Mouse (Mus musculus) heart, embryonic 15.5 days (tissue): ENCODE results near the gene Bin2. TPM values are rescaled to one million over a fixed set of nuclear protein-coding genes. Genes with fewer than 3 reads are reported as not detected.

Experiments used
- ATAC-seq: fragments of 200-750 bp; cut with Nextera tagmentation; replicated peaks from 2 replicates; pipeline ENCODE4 v1.8.0; 2017; ENCODE audit warnings: low read depth, moderate TSS enrichment; ENCODE audit not compliant: insufficient number of reproducible peaks, insufficient read depth, low FRiP score
- H3K27ac ChIP-seq: fragments of 300-500 bp; sonication (generic); 2 replicates; pipeline ENCODE4 v1.5.1; 2015; ENCODE audit warnings: mild to moderate bottlenecking, inconsistent platforms
- H3K27me3 ChIP-seq: fragments of 300-500 bp; sonication (generic); 2 replicates; pipeline ENCODE4 v1.6.1; 2015; ENCODE audit warnings: inconsistent platforms
- H3K36me3 ChIP-seq: fragments of 300-500 bp; sonication (generic); 2 replicates; pipeline ENCODE4 v1.6.1; 2015; ENCODE audit warnings: mild to moderate bottlenecking, inconsistent platforms
- H3K4me1 ChIP-seq: fragments of 300-500 bp; sonication (generic); replicated peaks from 2 replicates; pipeline ENCODE4 v1.6.1; 2015; ENCODE audit warnings: inconsistent platforms
- H3K4me2 ChIP-seq: fragments of 300-500 bp; sonication (generic); 2 replicates; pipeline ENCODE4 v1.6.1; 2015; ENCODE audit warnings: inconsistent platforms, mild to moderate bottlenecking, moderate library complexity
- H3K4me3 ChIP-seq: fragments of 300-500 bp; sonication (generic); 2 replicates; pipeline ENCODE4 v1.5.1; 2015; ENCODE audit warnings: mild to moderate bottlenecking, inconsistent platforms
- H3K9ac ChIP-seq: fragments of 300-500 bp; sonication (generic); 2 replicates; pipeline ENCODE4 v1.6.1; 2015; ENCODE audit warnings: mild to moderate bottlenecking, inconsistent platforms
- H3K9me3 ChIP-seq: fragments of 300-500 bp; sonication (generic); replicated peaks from 2 replicates; pipeline ENCODE4 v1.6.1; 2016; ENCODE audit warnings: inconsistent platforms
- WGBS: fragments of 180-500 bp; shearing (Covaris S2); methylation state at CpG from one replicate; pipeline ENCODE4 v1.1.7; 2015; ENCODE audit warnings: mixed read lengths; 5-methylcytosine and 5-hydroxymethylcytosine counted together
- polyA plus RNA-seq: library from polyadenylated mRNA; unstranded; fragments of >200 nt; fragmentation: Nextera tagmentation; extraction: Ambion mirVana; gene quantifications from 2 replicates; pipeline ENCODE4 v1.2.1, GENCODE M21; 2015

Bin2 gene
- polyA plus RNA-seq: 2.6 and 9.4 TPM in 2 replicates

DNA sequence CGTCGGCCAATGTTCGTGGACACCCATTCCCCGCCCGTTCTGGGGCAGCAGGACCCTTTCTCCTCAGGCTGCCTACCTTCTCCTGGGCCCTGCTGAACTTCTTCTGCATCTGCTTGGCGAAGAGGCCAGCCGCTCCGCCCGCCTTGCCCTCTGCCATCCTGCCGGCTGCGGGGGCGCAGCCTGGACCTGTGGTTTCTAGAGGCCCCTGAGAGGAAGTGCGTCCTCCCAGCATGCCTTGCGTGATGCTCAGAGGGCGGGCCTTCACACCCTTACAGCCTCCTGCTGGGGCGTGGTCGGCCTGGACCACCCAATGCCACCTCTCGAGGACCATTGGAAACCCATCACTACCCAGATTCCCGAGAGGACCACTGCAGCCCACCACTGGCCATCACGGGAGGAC is at the start of gene Bin2:
Gene Bin2 (minus strand): TSS at position 217 of the 400 bp plus-strand sequence.
- Histone ChIP-seq H3K9me3 (no peaks in the 10 kb centered on the region), H3K36me3 (no peaks in the 10 kb centered on the region), H3K27me3 (no peaks in the 10 kb centered on the region), H3K9ac (no peak within 1 kb of the TSS), H3K4me3 (peak within 1 kb of the TSS; percentile 22; the same call in 1 of the 2 replicates), H3K27ac (no peak within 1 kb of the TSS), H3K4me1 (peaks cover 24% of the 10 kb centered on the region), H3K4me2 (no peak within 1 kb of the TSS; the same call in 1 of the 2 replicates)
- 77% methylated on average over 20 of the region's 20 CpGs for WGBS
- no peak for ATAC-seq

DNA sequence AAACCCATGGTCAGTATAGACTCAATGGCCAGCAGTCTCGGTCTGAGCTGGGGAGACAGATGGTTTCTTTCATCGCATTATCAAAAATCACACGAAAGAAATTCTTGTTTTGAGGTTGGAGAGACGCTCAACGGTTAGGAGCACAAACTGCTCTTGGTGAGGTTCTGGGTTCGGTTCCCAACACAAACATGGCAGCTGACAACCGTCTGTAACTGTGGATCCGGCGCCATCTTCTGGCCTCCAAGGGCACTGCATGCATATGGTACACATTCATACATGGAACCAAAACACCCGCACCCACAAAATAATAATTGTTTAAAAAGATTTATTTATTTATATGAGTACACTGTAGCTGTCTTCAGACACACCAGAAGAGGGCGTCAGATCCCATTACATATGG is 49.2 kb upstream of the Bin2 start:
- Histone ChIP-seq H3K9ac (no peak overlapping the region), H3K36me3 (no peaks in the 10 kb centered on the region), H3K27me3 (0 out of 2 replicates have a peak, but pooled peaks cover 3% of the 10 kb centered on the region), H3K27ac (no peak overlapping the region), H3K4me1 (no peaks in the 10 kb centered on the region), H3K4me3 (no peak overlapping the region), H3K4me2 (no peak overlapping the region), H3K9me3 (no peaks in the 10 kb centered on the region)
- ATAC-seq: no peak
- WGBS: 80% methylated on average over 11 of the region's 11 CpGs

DNA sequence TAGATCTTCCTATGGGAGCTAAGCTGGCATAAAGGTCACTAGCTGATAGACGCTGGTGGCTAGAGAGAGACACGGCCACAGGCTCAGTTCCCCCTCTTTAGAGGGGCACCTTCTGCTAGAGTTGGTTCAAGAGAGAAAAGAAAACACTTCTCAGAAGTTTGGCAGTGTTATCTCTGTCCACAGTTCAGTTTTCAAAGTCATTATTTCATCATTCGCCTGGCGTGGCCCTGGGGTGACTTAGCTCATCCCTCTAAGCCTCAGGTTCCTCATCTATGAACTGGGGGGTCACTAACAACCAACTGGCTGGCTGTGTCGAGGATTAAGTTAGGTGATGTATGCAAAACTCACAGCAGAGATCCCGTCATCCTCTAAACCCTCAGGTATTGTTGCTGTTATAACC is 48.6 kb upstream of the Bin2 start:
- Histone ChIP-seq H3K4me1 (no peaks in the 10 kb centered on the region), H3K27ac (no peak overlapping the region), H3K27me3 (0 out of 2 replicates have a peak, but pooled peaks cover 3% of the 10 kb centered on the region), H3K9me3 (no peaks in the 10 kb centered on the region), H3K9ac (no peak overlapping the region), H3K36me3 (no peaks in the 10 kb centered on the region), H3K4me2 (no peak overlapping the region), H3K4me3 (no peak overlapping the region)
- ATAC-seq: no peak
- 66% methylated on average over 6 of the region's 6 CpGs for WGBS

DNA sequence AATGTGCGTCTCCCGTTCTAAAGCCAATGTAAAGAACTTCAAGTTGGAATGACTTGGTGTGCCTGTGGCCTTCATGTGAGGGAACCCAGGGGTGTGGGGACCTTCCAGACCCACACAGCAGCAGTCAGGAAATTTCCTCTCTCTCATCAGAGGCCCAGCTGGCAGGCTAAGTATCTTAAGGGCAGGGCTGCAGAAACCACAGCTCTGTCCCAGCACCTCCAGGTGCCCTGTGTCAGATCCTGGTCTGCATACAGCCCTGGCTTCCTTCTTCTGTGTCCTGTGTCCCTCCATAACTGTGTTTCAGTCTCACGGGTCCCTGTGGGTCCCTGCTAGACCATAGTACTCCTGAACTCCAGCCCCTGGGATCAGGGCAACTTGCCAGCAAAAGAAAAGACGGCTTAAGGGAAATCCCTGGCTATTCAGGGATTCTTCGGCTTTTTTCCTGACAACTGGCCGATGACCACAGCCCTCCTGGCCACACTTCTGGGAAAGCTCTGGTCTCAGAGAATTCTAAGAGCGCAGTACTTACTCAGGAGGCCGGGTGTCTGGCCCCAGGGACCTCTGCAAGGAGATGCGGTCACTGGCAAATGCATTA is 46.1 kb upstream of the Bin2 start:
- WGBS: 53% methylated on average over 9 of the region's 9 CpGs
- no peaks in the 10 kb centered on the region for H3K36me3 ChIP-seq
- no peak overlapping the region for H3K27ac ChIP-seq
- H3K9me3 ChIP-seq: no peaks in the 10 kb centered on the region
- no peak overlapping the region for H3K4me2 ChIP-seq
- no peak for ATAC-seq
- no peak overlapping the region for H3K9ac ChIP-seq
- H3K4me3 ChIP-seq: no peak overlapping the region
- H3K4me1 ChIP-seq: no peaks in the 10 kb centered on the region
- no peaks in the 10 kb centered on the region for H3K27me3 ChIP-seq

DNA sequence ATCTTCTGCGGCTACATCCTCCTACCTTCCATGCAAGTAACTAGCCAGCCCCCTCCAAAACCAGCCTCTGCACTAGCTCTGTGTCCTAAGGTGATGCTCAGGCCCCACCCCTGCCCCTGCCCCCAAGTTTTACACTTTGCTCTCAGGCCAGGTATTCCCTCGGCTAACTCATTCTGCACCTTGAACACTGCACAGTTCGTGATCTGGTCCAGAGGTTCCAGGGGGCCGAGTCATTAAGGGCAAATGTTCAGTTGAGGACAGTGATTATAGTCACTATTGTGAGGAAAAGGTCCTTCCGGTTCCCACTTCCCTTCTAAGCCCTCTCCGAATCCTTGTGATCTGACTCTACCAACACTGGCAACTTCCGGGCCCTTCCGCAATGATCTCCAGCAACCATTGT is 45.1 kb upstream of the Bin2 start:
- Histone ChIP-seq H3K9ac (no peak overlapping the region), H3K27me3 (no peaks in the 10 kb centered on the region), H3K4me3 (no peak overlapping the region), H3K36me3 (no peaks in the 10 kb centered on the region), H3K9me3 (no peaks in the 10 kb centered on the region), H3K27ac (no peak overlapping the region), H3K4me1 (no peaks in the 10 kb centered on the region), H3K4me2 (no peak overlapping the region)
- WGBS: 78% methylated on average over 8 of the region's 8 CpGs
- no peak for ATAC-seq

DNA sequence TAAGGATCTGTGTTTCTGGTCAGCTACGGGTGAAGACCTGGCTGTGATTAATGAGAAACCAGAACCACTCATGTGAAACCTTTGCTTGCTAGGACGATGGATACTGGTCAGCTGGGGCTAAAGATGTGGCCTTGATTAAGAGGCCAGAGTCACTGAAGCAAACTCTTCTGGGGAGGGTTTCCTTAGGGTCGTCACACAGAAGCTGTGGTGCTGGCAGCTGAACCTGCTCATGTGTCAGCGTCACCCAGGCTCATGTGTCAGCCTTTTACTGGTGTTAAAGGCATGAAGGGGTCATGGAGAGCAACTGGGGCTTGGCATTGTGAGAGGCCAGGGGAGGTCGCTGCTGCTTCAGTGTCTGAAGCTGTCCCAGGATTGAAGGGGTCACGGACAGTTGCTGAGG is 41.5 kb upstream of the Bin2 start:
- Histone ChIP-seq H3K27ac (no peak overlapping the region), H3K9me3 (no peaks in the 10 kb centered on the region), H3K4me3 (no peak overlapping the region), H3K36me3 (no peaks in the 10 kb centered on the region), H3K27me3 (no peaks in the 10 kb centered on the region), H3K4me1 (no peaks in the 10 kb centered on the region), H3K4me2 (no peak overlapping the region), H3K9ac (no peak overlapping the region)
- no peak for ATAC-seq
- 74% methylated on average over 6 of the region's 6 CpGs for WGBS

DNA sequence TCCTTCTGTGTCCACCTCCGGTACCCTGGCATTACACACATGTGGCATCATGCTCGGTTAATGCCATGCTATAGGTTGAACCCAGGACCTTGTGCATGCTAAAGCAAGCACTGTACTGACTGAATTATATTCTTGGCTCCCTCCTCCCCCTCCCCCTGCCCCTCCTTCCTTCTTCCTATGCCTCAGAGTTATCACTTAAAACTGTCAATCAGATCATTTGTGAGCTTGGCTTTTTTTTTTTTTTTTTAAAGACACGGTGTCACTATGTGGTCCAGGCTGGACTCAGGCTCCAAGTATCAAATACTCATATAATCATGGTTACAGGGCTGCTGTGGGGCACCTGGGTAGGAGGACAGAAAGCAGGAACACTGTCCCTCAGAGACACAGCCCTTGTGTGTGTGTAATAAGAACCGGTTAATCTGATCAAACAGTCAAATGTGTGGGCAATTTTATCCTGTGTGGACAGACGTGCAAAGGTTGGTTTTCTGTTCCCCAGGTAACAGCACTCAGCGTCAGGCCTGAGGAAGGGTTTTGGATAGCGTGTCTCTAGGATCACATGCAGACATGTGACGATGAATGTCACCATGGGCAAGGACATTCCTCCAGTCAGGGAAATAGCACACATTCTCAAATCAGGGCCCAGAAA is 39.2 kb upstream of the Bin2 start:
- Histone ChIP-seq H3K4me2 (no peak overlapping the region), H3K9me3 (no peaks in the 10 kb centered on the region), H3K9ac (no peak overlapping the region), H3K36me3 (no peaks in the 10 kb centered on the region), H3K27me3 (peaks cover 16% of the 10 kb centered on the region), H3K27ac (no peak overlapping the region), H3K4me1 (peaks cover 8% of the 10 kb centered on the region), H3K4me3 (no peak overlapping the region)
- WGBS: 62% methylated on average over 8 of the region's 8 CpGs
- no peak for ATAC-seq

DNA sequence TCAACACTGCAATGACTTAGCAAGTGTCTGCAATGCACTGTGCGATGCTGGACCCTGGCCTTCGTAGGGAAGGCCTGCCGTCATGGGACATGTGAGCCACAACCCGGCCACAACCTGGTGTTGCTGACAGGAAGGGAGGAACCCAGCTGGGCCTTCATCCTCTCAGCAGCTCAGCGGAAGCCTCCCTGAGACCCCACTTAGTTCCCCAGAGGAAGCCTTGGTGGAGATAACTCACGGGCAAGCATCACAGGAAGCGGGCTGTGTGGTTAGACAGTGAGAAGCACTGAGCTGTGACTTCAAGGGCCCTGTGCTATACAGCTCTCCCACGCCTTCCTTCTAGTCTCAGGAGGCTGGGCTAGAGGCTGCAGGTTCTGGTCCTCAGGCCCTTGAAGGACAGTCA is 36.9 kb upstream of the Bin2 start:
- no peaks in the 10 kb centered on the region for H3K36me3 ChIP-seq
- H3K4me2 ChIP-seq: no peak overlapping the region
- no peaks in the 10 kb centered on the region for H3K9me3 ChIP-seq
- WGBS: 49% methylated on average over 8 of the region's 8 CpGs
- no peak overlapping the region for H3K4me3 ChIP-seq
- 0 out of 2 replicates have a peak, but pooled peaks have one; percentile 17 for ATAC-seq
- H3K9ac ChIP-seq: no peak overlapping the region
- peaks cover 8% of the 10 kb centered on the region for H3K4me1 ChIP-seq
- H3K27me3 ChIP-seq: peaks cover 29% of the 10 kb centered on the region
- H3K27ac ChIP-seq: no peak overlapping the region

DNA sequence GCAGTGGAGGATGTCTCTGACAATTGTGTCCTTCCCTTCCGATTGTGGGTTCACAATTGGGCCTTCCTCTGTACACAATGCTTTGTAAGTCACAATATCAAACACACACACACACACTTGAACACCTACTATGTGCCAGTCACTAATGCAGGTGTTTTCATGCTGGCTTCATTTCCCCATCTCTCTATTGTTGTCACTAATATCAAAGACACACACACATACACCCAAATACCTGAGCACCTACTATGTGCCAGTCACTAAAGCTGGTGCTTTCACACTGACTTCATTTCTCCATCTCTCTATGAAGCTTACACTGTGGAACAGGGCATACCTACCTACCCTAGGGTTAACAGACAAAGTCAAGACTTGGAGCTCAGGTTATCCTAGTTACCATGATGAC is 36.0 kb upstream of the Bin2 start:
- Histone ChIP-seq H3K4me3 (no peak overlapping the region), H3K9me3 (no peaks in the 10 kb centered on the region), H3K4me1 (peaks cover 8% of the 10 kb centered on the region), H3K4me2 (no peak overlapping the region), H3K27me3 (peaks cover 30% of the 10 kb centered on the region), H3K36me3 (no peaks in the 10 kb centered on the region), H3K9ac (no peak overlapping the region), H3K27ac (no peak overlapping the region)
- ATAC-seq: no peak
- 88% methylated on average over 1 of the region's 1 CpGs for WGBS

DNA sequence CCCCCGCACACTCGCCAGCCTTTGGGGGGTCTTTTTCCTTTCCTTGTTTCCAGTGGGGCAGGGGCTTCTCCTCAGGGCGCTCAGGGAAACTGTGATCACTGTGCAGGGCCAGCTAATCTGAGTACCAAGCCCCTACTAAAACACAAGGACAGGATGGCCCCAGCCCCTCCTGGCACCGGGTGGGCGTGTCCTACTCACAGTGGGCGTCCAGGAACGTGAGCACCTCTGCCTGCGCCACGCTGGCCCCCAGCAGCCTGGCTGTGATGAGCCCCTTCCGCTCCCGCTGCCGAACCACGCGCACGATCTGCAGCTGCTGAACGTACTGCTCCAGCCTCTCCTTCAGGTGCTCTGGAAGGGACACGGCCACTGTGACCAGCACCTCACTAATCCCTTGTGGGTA is 34.6 kb upstream of the Bin2 start:
- H3K4me3 ChIP-seq: peak overlapping the region; percentile 13; the same call in 1 of the 2 replicates
- peaks cover 8% of the 10 kb centered on the region for H3K4me1 ChIP-seq
- WGBS: 6% methylated on average over 17 of the region's 17 CpGs
- ATAC-seq: no peak
- H3K36me3 ChIP-seq: no peaks in the 10 kb centered on the region
- peak overlapping the region; percentile 36 for H3K4me2 ChIP-seq
- peaks cover 30% of the 10 kb centered on the region for H3K27me3 ChIP-seq
- H3K9ac ChIP-seq: no peak overlapping the region
- H3K9me3 ChIP-seq: no peaks in the 10 kb centered on the region
- no peak overlapping the region for H3K27ac ChIP-seq

DNA sequence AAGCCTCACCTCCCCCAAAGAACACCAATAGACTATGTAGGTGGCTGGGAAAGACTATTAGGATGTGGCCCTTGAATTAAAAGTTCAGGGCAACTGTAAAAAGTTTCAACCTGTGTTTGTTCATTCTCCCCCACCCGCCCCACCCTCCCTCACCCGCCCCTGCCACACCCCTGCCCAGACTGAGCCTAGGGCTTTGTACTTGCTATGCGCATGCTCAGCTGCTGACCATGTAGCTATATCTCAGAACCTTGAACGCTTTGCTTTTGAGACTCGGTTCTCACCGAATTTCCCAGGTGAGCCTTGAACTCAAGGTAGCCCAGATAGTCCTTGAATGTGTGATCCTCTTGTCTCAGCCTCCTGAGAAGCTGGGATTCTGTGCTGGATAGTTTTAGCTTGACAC is 32.5 kb upstream of the Bin2 start:
- ATAC-seq: no peak
- Histone ChIP-seq H3K4me2 (no peak overlapping the region), H3K36me3 (no peaks in the 10 kb centered on the region), H3K9me3 (no peaks in the 10 kb centered on the region), H3K4me3 (no peak overlapping the region), H3K27ac (no peak overlapping the region), H3K4me1 (peaks cover 8% of the 10 kb centered on the region), H3K9ac (no peak overlapping the region), H3K27me3 (peaks cover 30% of the 10 kb centered on the region)
- WGBS: 77% methylated on average over 6 of the region's 6 CpGs

DNA sequence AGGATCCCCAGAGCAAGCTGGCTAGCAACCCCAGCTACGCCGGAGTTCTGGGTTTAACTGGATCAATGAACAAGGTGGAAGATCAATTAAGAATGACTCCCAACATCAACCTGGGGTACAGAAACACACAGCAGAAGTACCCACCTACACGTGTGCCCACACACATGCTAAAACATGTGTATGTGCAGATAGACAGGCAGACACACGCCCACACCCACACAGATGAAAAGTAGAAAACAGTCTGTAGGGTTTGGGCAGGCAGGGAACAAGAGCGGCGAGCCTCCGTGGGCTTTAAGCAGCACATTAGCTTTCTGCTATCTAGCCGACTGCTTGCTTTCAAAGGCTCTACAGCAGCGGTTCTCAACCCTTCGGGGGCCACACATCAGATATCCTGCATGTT is 31.8 kb upstream of the Bin2 start:
- no peak overlapping the region for H3K4me2 ChIP-seq
- H3K9me3 ChIP-seq: no peaks in the 10 kb centered on the region
- no peaks in the 10 kb centered on the region for H3K36me3 ChIP-seq
- no peak overlapping the region for H3K27ac ChIP-seq
- no peak overlapping the region for H3K9ac ChIP-seq
- 55% methylated on average over 10 of the region's 10 CpGs for whole genome bisulfite sequencing
- no peak overlapping the region for H3K4me3 ChIP-seq
- no peak for ATAC-seq
- peaks cover 8% of the 10 kb centered on the region for H3K4me1 ChIP-seq
- peaks cover 30% of the 10 kb centered on the region for H3K27me3 ChIP-seq
